Comparison of ENCODE assay signal across 28 mouse cellular contexts in genomic region chr1:156520136-156520780, GRCm38 (mm10). TPM values are rescaled to one million over a fixed set of nuclear protein-coding genes. Genes with fewer than 3 reads are reported as not detected.
DNase-seq lines count a peak whose midpoint lies in the region; ATAC-seq and TF ChIP-seq lines count a peak whose summit lies in the region.
"Had no signal": no experiment of that assay in that cellular context is flagged by ENCODE, and none has a peak within 500 bp of the region (broad histone marks: within the 10 kb centered on the region; RNA-seq: fewer than 3 reads in every experiment).

No protein-coding gene starts in this region.

- WGBS in liver, adult 2 months = 72% methylated on average over 3 of the region's 3 CpGs
- WGBS in stomach, embryonic 15.5 days = 55% methylated on average over 3 of the region's 3 CpGs

- DNase-seq in liver, adult 2 months (ENCODE audit: extremely low read depth, low read depth, low spot score) = peak; percentile 10
- DNase-seq in liver = no peak
- DNase-seq in ovary, postnatal 36 days (ENCODE audit: low spot score) = peak; percentile 25
- DNase-seq in ovary, postnatal 10 days (ENCODE audit: low spot score) = no peak
- DNase-seq in spleen, adult 12 weeks (ENCODE audit: low spot score) = no peak
- no peak for DNase-seq in frontal cortex, postnatal 25 days (ENCODE audit: low spot score in 2 of 2)
- DNase-seq: cerebellum, adult 2 months; cerebellum, postnatal 14 days; forebrain, postnatal 0 days; gastrocnemius, postnatal 14 days; heart, postnatal 14 days; kidney, postnatal 4 days; left cerebral cortex, postnatal 4 days; right cerebral cortex, postnatal 4 days; thymus, adult 18-20 months; thymus, postnatal 25 days had no signal

- no peaks in the 10 kb centered on the region for H3K9me3 ChIP-seq in stomach, embryonic 15.5 days
- H3K9me3 ChIP-seq: hindbrain, embryonic 10.5 days; intestine, embryonic 15.5 days; megakaryocyte, embryonic 14.5 days; midbrain, embryonic 12.5 days; neural tube, embryonic 13.5 days had no signal

- peaks cover 7% of the 10 kb centered on the region; the same call in 1 of the 2 replicates for H3K27me3 ChIP-seq in liver, adult 2 months (ENCODE audit: control insufficient read depth, insufficient read depth, low read length)
- H3K27me3 ChIP-seq in stomach, embryonic 15.5 days (replicated peaks) = no peaks in the 10 kb centered on the region
- H3K27me3 ChIP-seq: intestine, embryonic 15.5 days; midbrain, embryonic 12.5 days; neural tube, embryonic 13.5 days; Patski had no signal

- no peak overlapping the region for H3K9ac ChIP-seq in liver, adult 2 months (ENCODE audit: low read depth, low read length)
- H3K9ac ChIP-seq in stomach, embryonic 15.5 days = no peak overlapping the region
- H3K9ac ChIP-seq: forebrain, postnatal 0 days; intestine, embryonic 15.5 days; liver, embryonic 14.5 days; midbrain, embryonic 12.5 days; neural tube, embryonic 13.5 days had no signal

- ATAC-seq in stomach, embryonic 15.5 days (ENCODE audit: insufficient read depth, low FRiP score, low read depth) = peak; percentile 65; the same call in 1 of the 2 replicates
- ATAC-seq: forebrain, postnatal 0 days; hindbrain, embryonic 16.5 days; intestine, embryonic 15.5 days; Patski had no signal

- H3K4me2 ChIP-seq in stomach, embryonic 15.5 days = no peak overlapping the region
- H3K4me2 ChIP-seq: intestine, embryonic 15.5 days; midbrain, embryonic 12.5 days; neural tube, embryonic 13.5 days had no signal

- no peaks in the 10 kb centered on the region for H3K79me2 ChIP-seq in liver, adult 2 months (ENCODE audit: control insufficient read depth, insufficient read depth, low read length)

- no peak overlapping the region for H3K4me3 ChIP-seq in liver, adult 2 months (ENCODE audit: insufficient read depth, low read depth, low read length)
- no peak overlapping the region for H3K4me3 ChIP-seq in stomach, embryonic 15.5 days (replicated peaks)
- H3K4me3 ChIP-seq: erythroblast, embryonic 14.5 days; hindbrain, embryonic 10.5 days; intestine, embryonic 15.5 days; megakaryocyte, embryonic 14.5 days; midbrain, embryonic 12.5 days; myocyte; neural tube, embryonic 13.5 days had no signal

- no peaks in the 10 kb centered on the region for H3K36me3 ChIP-seq in liver, adult 2 months (ENCODE audit: control insufficient read depth, insufficient read depth, low read length)
- no peaks in the 10 kb centered on the region for H3K36me3 ChIP-seq in stomach, embryonic 15.5 days
- H3K36me3 ChIP-seq: hindbrain, embryonic 10.5 days; intestine, embryonic 15.5 days; midbrain, embryonic 12.5 days; neural tube, embryonic 13.5 days had no signal

- TF ChIP-seq CTCF in liver, adult 2 months (IDR thresholded peaks at IDR 0.05; ENCODE audit: low read depth, low read length) = no peak

- no peak for TF ChIP-seq POLR2A in liver, adult 2 months (IDR thresholded peaks at IDR 0.05; ENCODE audit: extremely low read depth, insufficient read depth, low read length)

- H3K4me1 ChIP-seq in liver, adult 2 months (ENCODE audit: control insufficient read depth, insufficient read depth, low read length) = peaks cover 5% of the 10 kb centered on the region; the same call in 1 of the 2 replicates
- no peaks in the 10 kb centered on the region for H3K4me1 ChIP-seq in stomach, embryonic 15.5 days
- H3K4me1 ChIP-seq: hindbrain, embryonic 10.5 days; intestine, embryonic 15.5 days; megakaryocyte, embryonic 14.5 days; midbrain, embryonic 12.5 days; neural tube, embryonic 13.5 days had no signal

- H3K27ac ChIP-seq in liver, adult 2 months (replicated peaks; ENCODE audit: insufficient read depth, low read depth, low read length) = no peak overlapping the region
- H3K27ac ChIP-seq in stomach, embryonic 15.5 days = no peak overlapping the region
- H3K27ac ChIP-seq: hindbrain, embryonic 10.5 days; intestine, embryonic 15.5 days; kidney, postnatal 0 days; liver, embryonic 14.5 days; midbrain, embryonic 12.5 days; neural tube, embryonic 13.5 days had no signal

RNA-seq across cellular contexts. Expression of gene Gm10031, which starts 3.6 kb away (rescaled TPM):
- total RNA-seq in liver, adult 2 months (2014; rRNA removed) = 13.4 and 13.6 TPM in 2 replicates
- polyA plus RNA-seq in liver, adult 2 months (2012; rRNA removed) = 9.9 and 11.1 TPM in 2 replicates
- 0.35 and 1.8 TPM in 2 replicates for polyA plus RNA-seq in stomach, embryonic 15.5 days (2015; fragmentation: Nextera tagmentation; extraction: Ambion mirVana)

RNA-seq across cellular contexts. Expression of gene Abl2, which starts 38.3 kb away (rescaled TPM):
- total RNA-seq in liver, adult 2 months (2014; rRNA removed) = 3.2 and 4.4 TPM in 2 replicates
- polyA plus RNA-seq in liver, adult 2 months (2012; rRNA removed) = 2.3 and 2.6 TPM in 2 replicates
- 3.0 and 3.4 TPM in 2 replicates for polyA plus RNA-seq in stomach, embryonic 15.5 days (2015; fragmentation: Nextera tagmentation; extraction: Ambion mirVana)

RNA-seq across cellular contexts. Expression of gene Soat1, which starts 46.1 kb away (rescaled TPM):
- 5.9 and 7.7 TPM in 2 replicates for total RNA-seq in liver, adult 2 months (2014; rRNA removed)
- polyA plus RNA-seq in liver, adult 2 months (2012; rRNA removed) = 1.2 and 2.4 TPM in 2 replicates
- 51.5 and 52.8 TPM in 2 replicates for polyA plus RNA-seq in stomach, embryonic 15.5 days (2015; fragmentation: Nextera tagmentation; extraction: Ambion mirVana)

Comparison
In these comparisons a context has a peak if more than half of its experiments do, and no peak if none do; other contexts are left out.
1. DNase-seq: peak in liver, adult 2 months (single experiment) and ovary, postnatal 36 days (single experiment); none in liver (single experiment), ovary, postnatal 10 days (single experiment), spleen, adult 12 weeks (single experiment) and frontal cortex, postnatal 25 days (0 of 2).
2. RNA of gene Soat1, which starts 46.1 kb away (polyA plus RNA-seq): 51.5 to 52.8 TPM in stomach, embryonic 15.5 days; 1.2 to 2.4 TPM in liver, adult 2 months; every median in the first group is over 10 times any median in the second.